Mouse (Mus musculus) lung, adult 18-20 months (tissue): ENCODE data around the gene Cep104.
A peak's percentile ranks its signal among the peaks of the same experiment; 100 is the strongest.

Experiments used
- DNase-seq, 2 experiments: peaks; one replicate each; pipeline ENCODE4 v3.0.0; 2022; ENCODE audit warnings: mixed read lengths in 2 of 2

Gene Cep104

GRCm38 (mm10) chr4:153974431-153975291 lies at the start of gene Cep104, which contains the start of gene Dffb:
TSS of gene Cep104 (plus strand) at chr4:153975194.
TSS of gene Dffb (minus strand) at chr4:153975126.
- peak; percentile 92 to 93 for DNase-seq

- no peak for DNase-seq
These were observed 46.2 kb upstream of the Cep104 start for GRCm38 (mm10) chr4:153928772-153929299.

GRCm38 (mm10) chr4:153929425-153929824 lies 45.6 kb upstream of the Cep104 start:
- DNase-seq, result no peak

GRCm38 (mm10) chr4:153929921-153930320 lies 45.1 kb upstream of the Cep104 start:
- no peak for DNase-seq

- peak in 1 of 2 experiments; percentile 16 for DNase-seq
These were observed 31.8 kb upstream of the Cep104 start for GRCm38 (mm10) chr4:153943243-153943642.

- no peak for DNase-seq
These were observed 30.7 kb upstream of the Cep104 start for GRCm38 (mm10) chr4:153944261-153944660.

GRCm38 (mm10) chr4:153945741-153946140 lies 29.3 kb upstream of the Cep104 start:
- no peak for DNase-seq

- no peak for DNase-seq
These were observed 24.6 kb upstream of the Cep104 start for GRCm38 (mm10) chr4:153950372-153950771.

GRCm38 (mm10) chr4:153951150-153951549 lies 23.8 kb upstream of the Cep104 start:
- DNase-seq, result no peak

- DNase-seq, result no peak
These were observed 23.3 kb upstream of the Cep104 start for GRCm38 (mm10) chr4:153951692-153952091.

- no peak for DNase-seq
These were observed 19.3 kb upstream of the Cep104 start for GRCm38 (mm10) chr4:153955651-153956050.

GRCm38 (mm10) chr4:153956569-153957405 lies 18.2 kb upstream of the Cep104 start, which contains the start of gene A430005L14Rik:
TSS of gene A430005L14Rik (plus strand) at chr4:153957237.
- peak; percentile 96 for DNase-seq

- no peak for DNase-seq
These were observed 17.3 kb upstream of the Cep104 start for GRCm38 (mm10) chr4:153957444-153958250.

- no peak for DNase-seq
These were observed 12.4 kb upstream of the Cep104 start for GRCm38 (mm10) chr4:153962631-153963030.

- no peak for DNase-seq
These were observed 8.3 kb upstream of the Cep104 start for GRCm38 (mm10) chr4:153966651-153967050.

- no peak for DNase-seq
These were observed 7.4 kb upstream of the Cep104 start for GRCm38 (mm10) chr4:153967556-153967955.

GRCm38 (mm10) chr4:153968063-153968462 lies 6.9 kb upstream of the Cep104 start:
- DNase-seq, result no peak

GRCm38 (mm10) chr4:153975292-153975662 lies 283 bp downstream of the Cep104 start:
- DNase-seq, result no peak

- DNase-seq, result no peak
These were observed 774 bp downstream of the Cep104 start for GRCm38 (mm10) chr4:153975768-153976167.

- DNase-seq, result no peak
These were observed 4.2 kb downstream of the Cep104 start for GRCm38 (mm10) chr4:153979243-153979642.

- no peak for DNase-seq
These were observed 5.5 kb downstream of the Cep104 start for GRCm38 (mm10) chr4:153980470-153980869.

- no peak for DNase-seq
These were observed 17.7 kb downstream of the Cep104 start for GRCm38 (mm10) chr4:153992715-153993114.
